Mouse (Mus musculus) adrenal gland, postnatal 14 days (tissue): Measurements from ENCODE around the gene Yif1b. TPM values are rescaled to one million over a fixed set of nuclear protein-coding genes. Genes with fewer than 3 reads are reported as not detected.

Experiments
- DNase-seq: peaks from one replicate; pipeline ENCODE4 v3.0.0; 2021; ENCODE audit warnings: mixed read lengths
- total RNA-seq: library from RNA; stranded (reverse); gene quantifications from 2 replicates; pipeline ENCODE4 v1.2.3, GENCODE M21; 2021

Yif1b gene
- total RNA-seq, 1 experiment from 2014 or later = 81.0 TPM

- peak; percentile 19 for DNase-seq
These were observed 42.7 kb downstream of the Yif1b start for GRCm38 (mm10) chr7:29280801-29281200.

- peak; percentile 81 for DNase-seq
These were observed 43.3 kb downstream of the Yif1b start, which contains the start of gene Spint2 for GRCm38 (mm10) chr7:29281201-29282073. Gene Spint2, minus strand, starts transcription at chr7:29281912.

GRCm38 (mm10) chr7:29282074-29282554 lies 44.0 kb downstream of the Yif1b start:
- no peak for DNase-seq

- no peak for DNase-seq
These were observed 45.7 kb downstream of the Yif1b start for GRCm38 (mm10) chr7:29283876-29284275.

- DNase-seq = no peak
These were observed 46.4 kb downstream of the Yif1b start for GRCm38 (mm10) chr7:29284523-29284922.

GRCm38 (mm10) chr7:29287481-29287880 lies 49.4 kb downstream of the Yif1b start:
- DNase-seq = no peak

GRCm38 (mm10) chr7:29288079-29288478 lies 50.0 kb downstream of the Yif1b start:
- no peak for DNase-seq

GRCm38 (mm10) chr7:29288942-29289638 lies 51.0 kb downstream of the Yif1b start, which contains the start of gene Ppp1r14a:
Gene Ppp1r14a, plus strand, starts transcription at chr7:29289308.
- peak; percentile 84 for DNase-seq

- DNase-seq = no peak
These were observed 51.7 kb downstream of the Yif1b start for GRCm38 (mm10) chr7:29289856-29290255.

- DNase-seq = no peak
These were observed 52.8 kb downstream of the Yif1b start for GRCm38 (mm10) chr7:29290691-29291485.

- no peak for DNase-seq
These were observed 53.7 kb downstream of the Yif1b start for GRCm38 (mm10) chr7:29291616-29292457.

GRCm38 (mm10) chr7:29292458-29293098 lies 54.4 kb downstream of the Yif1b start:
- no peak for DNase-seq

- DNase-seq = peak; percentile 38
These were observed 55.3 kb downstream of the Yif1b start for GRCm38 (mm10) chr7:29293131-29294065.

- DNase-seq = no peak
These were observed 56.1 kb downstream of the Yif1b start for GRCm38 (mm10) chr7:29294111-29294761.

- no peak for DNase-seq
These were observed 57.9 kb downstream of the Yif1b start for GRCm38 (mm10) chr7:29295861-29296647.

- peak; percentile 77 for DNase-seq
These were observed 58.9 kb downstream of the Yif1b start for GRCm38 (mm10) chr7:29296998-29297397.
